Mouse (Mus musculus) MEL (cell line): Measurements from ENCODE around the gene Ftcd. TPM values are rescaled to one million over a fixed set of nuclear protein-coding genes. Genes with fewer than 3 reads are reported as not detected.

Experiments
- DNase-seq: peaks from one replicate; pipeline ENCODE4 v3.0.0; 2011; ENCODE audit warnings: low read depth, low spot score
- H3K27ac ChIP-seq: 2 replicates; pipeline ENCODE4 v1.5.1; 2012; ENCODE audit warnings: low read depth, mild to moderate bottlenecking, control low read depth, low read length, moderate library complexity; ENCODE audit not compliant: control insufficient read depth
- H3K27me3 ChIP-seq, 2 experiments: fragments of 150-350 bp in 1 of 2; sonication (generic) in 1 of 2; 2 replicates each; pipeline ENCODE4 v1.6.1; 2012; ENCODE audit warnings: low read length in 2 of 2, mild to moderate bottlenecking in 2 of 2, improper control_type of control experiment in 1 of 2, moderate library complexity in 1 of 2; ENCODE audit not compliant: insufficient read depth in 2 of 2, control insufficient read depth in 1 of 2
- H3K36me3 ChIP-seq, 2 experiments: 2 replicates each; pipeline ENCODE4 v1.6.1; 2012 to 2014; ENCODE audit warnings: low read length in 2 of 2, improper control_type of control experiment in 1 of 2, inconsistent platforms in 1 of 2, mild to moderate bottlenecking in 1 of 2; ENCODE audit not compliant: insufficient read depth in 2 of 2, control insufficient read depth in 1 of 2
- H3K4me1 ChIP-seq, 2 experiments: fragments of 150-350 bp in 1 of 2; sonication (generic) in 1 of 2; 2 replicates each; pipeline ENCODE4 v1.6.1; 2012; ENCODE audit warnings: low read length in 2 of 2, improper control_type of control experiment in 1 of 2, mild to moderate bottlenecking in 1 of 2; ENCODE audit not compliant: insufficient read depth in 2 of 2, control insufficient read depth in 1 of 2
- H3K4me3 ChIP-seq, 2 experiments: fragments of 150-350 bp in 1 of 2; sonication (generic) in 1 of 2; 2 replicates each; pipeline ENCODE4 v1.5.1; 2012; ENCODE audit warnings: low read depth in 2 of 2, low read length in 2 of 2, mild to moderate bottlenecking in 2 of 2, moderate library complexity in 2 of 2, control low read depth in 1 of 2, improper control_type of control experiment in 1 of 2; ENCODE audit not compliant: control insufficient read depth in 1 of 2, insufficient read depth in 1 of 2
- H3K79me2 ChIP-seq: 2 replicates; pipeline ENCODE4 v1.6.1; 2012; ENCODE audit warnings: mild to moderate bottlenecking, low read length, moderate library complexity; ENCODE audit not compliant: control insufficient read depth, poor library complexity, insufficient read depth
- H3K9ac ChIP-seq: 2 replicates; pipeline ENCODE4 v1.6.1; 2012; ENCODE audit warnings: low read depth, mild to moderate bottlenecking, control low read depth, low read length, moderate library complexity; ENCODE audit not compliant: control insufficient read depth, poor library complexity, severe bottlenecking
- H3K9me3 ChIP-seq: fragments of 150-350 bp; sonication (generic); replicated peaks from 2 replicates; pipeline ENCODE4 v1.6.1; 2012; ENCODE audit warnings: mild to moderate bottlenecking, low read length, improper control_type of control experiment, moderate library complexity; ENCODE audit not compliant: insufficient read depth
- BHLHE40 ChIP-seq: IDR thresholded peaks from 2 replicates; pipeline ENCODE4 v1.6.1; 2012; ENCODE audit warnings: low read depth, mild to moderate bottlenecking, inconsistent platforms, low read length, improper control_type of control experiment, borderline replicate concordance
- CHD1 ChIP-seq: IDR thresholded peaks from 2 replicates; pipeline ENCODE4 v1.6.1; 2012; ENCODE audit warnings: low read depth, mild to moderate bottlenecking, inconsistent platforms, low read length, improper control_type of control experiment
- CHD2 ChIP-seq: IDR thresholded peaks from 2 replicates; pipeline ENCODE4 v1.6.1; 2011; ENCODE audit warnings: low read length, improper control_type of control experiment
- CTCF ChIP-seq, 3 experiments: IDR thresholded peaks in 2 of 3; conservative IDR thresholded peaks in 1 of 3; 2 replicates each; pipeline ENCODE4 v1.5.1; 2011 to 2012; ENCODE audit warnings: low read length in 3 of 3, low read depth in 2 of 3, mild to moderate bottlenecking in 2 of 3, improper control_type of control experiment in 1 of 3, inconsistent platforms in 1 of 3, mixed read lengths in 1 of 3, moderate library complexity in 1 of 3; ENCODE audit not compliant: control insufficient read depth in 1 of 3, insufficient read depth in 1 of 3, poor library complexity in 1 of 3, severe bottlenecking in 1 of 3
- E2F4 ChIP-seq: IDR thresholded peaks from 2 replicates; pipeline ENCODE4 v1.6.1; 2011; ENCODE audit warnings: low read depth, low read length, improper control_type of control experiment, borderline replicate concordance
- ELF1 ChIP-seq: IDR thresholded peaks from 2 replicates; pipeline ENCODE4 v1.6.1; 2014; ENCODE audit warnings: low read depth, mild to moderate bottlenecking, inconsistent platforms, low read length, improper control_type of control experiment, moderate library complexity
- EP300 ChIP-seq, 2 experiments: IDR thresholded peaks; 2 replicates each; pipeline ENCODE4 v1.6.1; 2011; ENCODE audit warnings: improper control_type of control experiment in 2 of 2, low read length in 2 of 2, low read depth in 1 of 2, mild to moderate bottlenecking in 1 of 2
- ETS1 ChIP-seq: IDR thresholded peaks from 2 replicates; pipeline ENCODE4 v1.6.1; 2012; ENCODE audit warnings: low read depth, mild to moderate bottlenecking, inconsistent platforms, low read length, improper control_type of control experiment, moderate library complexity
- GABPA ChIP-seq: IDR thresholded peaks from 2 replicates; pipeline ENCODE4 v1.6.1; 2012; ENCODE audit warnings: low read depth, mild to moderate bottlenecking, inconsistent platforms, low read length, improper control_type of control experiment, moderate library complexity
- GATA1 ChIP-seq: IDR thresholded peaks from 2 replicates; pipeline ENCODE4 v1.6.1; 2011; ENCODE audit warnings: low read depth, low read length, improper control_type of control experiment
- HCFC1 ChIP-seq: IDR thresholded peaks from 2 replicates; pipeline ENCODE4 v1.6.1; 2012; ENCODE audit warnings: low read depth, mild to moderate bottlenecking, inconsistent platforms, low read length, improper control_type of control experiment, moderate library complexity
- JUND ChIP-seq: IDR thresholded peaks from 2 replicates; pipeline ENCODE4 v1.6.1; 2011; ENCODE audit warnings: low read depth, mild to moderate bottlenecking, improper control_type of control experiment, low read length
- KAT2A ChIP-seq: conservative IDR thresholded peaks from 2 replicates; pipeline ENCODE4 v1.6.1; 2012; ENCODE audit warnings: low read depth, low read length, improper control_type of control experiment, inconsistent platforms
- MAFK ChIP-seq: IDR thresholded peaks from 2 replicates; pipeline ENCODE4 v1.6.1; 2011; ENCODE audit warnings: low read depth, mild to moderate bottlenecking, low read length, improper control_type of control experiment, borderline replicate concordance
- MAX ChIP-seq: IDR thresholded peaks from 2 replicates; pipeline ENCODE4 v1.6.1; 2011; ENCODE audit warnings: low read length, improper control_type of control experiment
- MAZ ChIP-seq: IDR thresholded peaks from 2 replicates; pipeline ENCODE4 v1.6.1; 2012; ENCODE audit warnings: low read depth, mild to moderate bottlenecking, inconsistent platforms, low read length, improper control_type of control experiment
- MEF2A ChIP-seq: IDR thresholded peaks from 2 replicates; pipeline ENCODE4 v1.6.1; 2014; ENCODE audit warnings: low read depth, mild to moderate bottlenecking, inconsistent platforms, low read length, improper control_type of control experiment; ENCODE audit not compliant: poor library complexity, insufficient replicate concordance, severe bottlenecking; ENCODE audit errors: extremely low read depth
- MXI1 ChIP-seq: IDR thresholded peaks from 2 replicates; pipeline ENCODE4 v1.6.1; 2011; ENCODE audit warnings: mild to moderate bottlenecking, low read depth, low read length, improper control_type of control experiment
- MYB ChIP-seq: IDR thresholded peaks from 2 replicates; pipeline ENCODE4 v1.6.1; 2011; ENCODE audit warnings: mild to moderate bottlenecking, low read depth, low read length, improper control_type of control experiment
- NELFE ChIP-seq: IDR thresholded peaks from 2 replicates; pipeline ENCODE4 v1.6.1; 2011; ENCODE audit warnings: low read depth, low read length, improper control_type of control experiment
- NRF1 ChIP-seq: IDR thresholded peaks from 2 replicates; pipeline ENCODE4 v1.6.1; 2014; ENCODE audit warnings: low read depth, mild to moderate bottlenecking, inconsistent platforms, low read length, improper control_type of control experiment, moderate library complexity; ENCODE audit not compliant: poor library complexity, insufficient read depth, severe bottlenecking
- POLR2A ChIP-seq, 2 experiments: IDR thresholded peaks; 2 replicates each; pipeline ENCODE4 v1.6.1; 2011 to 2012; ENCODE audit warnings: low read length in 2 of 2, mild to moderate bottlenecking in 2 of 2, control low read depth in 1 of 2, improper control_type of control experiment in 1 of 2, low read depth in 1 of 2, moderate library complexity in 1 of 2; ENCODE audit not compliant: control insufficient read depth in 1 of 2, insufficient read depth in 1 of 2, poor library complexity in 1 of 2
- POLR2AphosphoS2 ChIP-seq: IDR thresholded peaks from 2 replicates; pipeline ENCODE4 v1.6.1; 2011; ENCODE audit warnings: low read length, improper control_type of control experiment
- RAD21 ChIP-seq: IDR thresholded peaks from 2 replicates; pipeline ENCODE4 v1.6.1; 2011; ENCODE audit warnings: mild to moderate bottlenecking, low read depth, low read length, improper control_type of control experiment
- RCOR1 ChIP-seq: IDR thresholded peaks from 2 replicates; pipeline ENCODE4 v1.6.1; 2012; ENCODE audit warnings: low read depth, mild to moderate bottlenecking, inconsistent platforms, low read length, improper control_type of control experiment
- SIN3A ChIP-seq: IDR thresholded peaks from 2 replicates; pipeline ENCODE4 v1.6.1; 2012; ENCODE audit warnings: low read length, improper control_type of control experiment, inconsistent platforms
- SMC3 ChIP-seq: IDR thresholded peaks from 2 replicates; pipeline ENCODE4 v1.6.1; 2011; ENCODE audit warnings: low read depth, low read length, improper control_type of control experiment
- TAL1 ChIP-seq: IDR thresholded peaks from 2 replicates; pipeline ENCODE4 v1.6.1; 2012; ENCODE audit warnings: mild to moderate bottlenecking, inconsistent platforms, low read length, moderate library complexity, mixed read lengths
- TBP ChIP-seq: IDR thresholded peaks from 2 replicates; pipeline ENCODE4 v1.8.0; 2011; ENCODE audit warnings: low read depth, low read length, improper control_type of control experiment
- TCF12 ChIP-seq: IDR thresholded peaks from 2 replicates; pipeline ENCODE4 v1.6.1; 2014; ENCODE audit warnings: low read depth, mild to moderate bottlenecking, inconsistent platforms, low read length, improper control_type of control experiment, moderate library complexity
- UBTF ChIP-seq: IDR thresholded peaks from 2 replicates; pipeline ENCODE4 v1.6.1; 2012; ENCODE audit warnings: low read depth, mild to moderate bottlenecking, inconsistent platforms, low read length, improper control_type of control experiment, moderate library complexity, borderline replicate concordance; ENCODE audit not compliant: insufficient read depth
- USF1 ChIP-seq: IDR thresholded peaks from 2 replicates; pipeline ENCODE4 v1.6.1; 2014; ENCODE audit warnings: low read depth, mild to moderate bottlenecking, inconsistent platforms, low read length, improper control_type of control experiment, moderate library complexity
- USF2 ChIP-seq, 2 experiments: IDR thresholded peaks; 2 replicates each; pipeline ENCODE4 v1.6.1; 2011 to 2012; ENCODE audit warnings: improper control_type of control experiment in 2 of 2, low read length in 2 of 2, borderline replicate concordance in 1 of 2, inconsistent platforms in 1 of 2, low read depth in 1 of 2, mild to moderate bottlenecking in 1 of 2; ENCODE audit not compliant: insufficient read depth in 1 of 2
- ZC3H11A ChIP-seq: IDR thresholded peaks from 2 replicates; pipeline ENCODE4 v1.6.1; 2012; ENCODE audit warnings: low read depth, mild to moderate bottlenecking, inconsistent platforms, low read length, improper control_type of control experiment
- ZKSCAN1 ChIP-seq: IDR thresholded peaks from 2 replicates; pipeline ENCODE4 v1.6.1; 2012; ENCODE audit warnings: low read depth, mild to moderate bottlenecking, inconsistent platforms, low read length, improper control_type of control experiment, moderate library complexity
- ZMIZ1 ChIP-seq: IDR thresholded peaks from 2 replicates; pipeline ENCODE4 v1.6.1; 2012; ENCODE audit warnings: low read depth, mild to moderate bottlenecking, inconsistent platforms, low read length, improper control_type of control experiment, moderate library complexity
- ZNF384 ChIP-seq: IDR thresholded peaks from 2 replicates; pipeline ENCODE4 v1.6.1; 2012; ENCODE audit warnings: low read depth, mild to moderate bottlenecking, inconsistent platforms, low read length, improper control_type of control experiment
- polyA plus RNA-seq, 2 experiments: library from polyadenylated mRNA; stranded (reverse) in 1 of 2; unstranded in 1 of 2; fragments of >175 nt in 1 of 2; fragments of >200 nt in 1 of 2; gene quantifications; 2 replicates each; pipeline versions ENCODE4 v1.2.1 to v1.2.4; 2012; ENCODE audit warnings: low replicate concordance in 2 of 2, low read depth in 1 of 2; ENCODE audit not compliant: insufficient read length in 2 of 2, insufficient read depth in 1 of 2, missing spikeins in 1 of 2
- total RNA-seq: library from RNA; depleted of rRNA; stranded (reverse); fragments of 300-350 nt; gene quantifications from 2 replicates; pipeline ENCODE4 v1.2.3, GENCODE M21; 2012

The Ftcd gene
- total and polyA plus RNA-seq, 3 experiments: not detected

- H3K4me3 ChIP-seq: peak within 1 kb of the TSS; percentile 71 to 95
- no peak within 1 kb of the TSS for H3K27ac ChIP-seq
- peaks cover 4 to 5% of the 10 kb centered on the region in 2 experiments for H3K4me1 ChIP-seq
- peak; percentile 98 for DNase-seq
- peak within 1 kb of the TSS; percentile 51 for H3K9ac ChIP-seq
- no peaks in the 10 kb centered on the region; a peak in 2 of 4 replicates for H3K36me3 ChIP-seq
- H3K27me3 ChIP-seq: no peaks in the 10 kb centered on the region
- H3K9me3 ChIP-seq: no peaks in the 10 kb centered on the region
- peaks cover 4% of the 10 kb centered on the region for H3K79me2 ChIP-seq
- TF ChIP-seq BHLHE40 (peak; percentile 86), ZMIZ1 (0 out of 2 replicates have a peak, but pooled peaks have one; percentile 19), CHD1 (no peak), JUND (no peak), RAD21 (no peak), ZC3H11A (no peak), USF2 (IDR thresholded peaks at IDR 0.05; ENCODE audit: borderline replicate concordance in 1 of 2, insufficient read depth in 1 of 2, low read depth in 1 of 2, low read length in 2 of 2) (no peak), HCFC1 (peak; percentile 80), RCOR1 (no peak), ZNF384 (no peak), TCF12 (peak; percentile 65), MXI1 (peak; percentile 96), EP300 (IDR thresholded peaks at IDR 0.05; ENCODE audit: low read depth in 1 of 2, low read length in 2 of 2) (no peak), GATA1 (no peak), UBTF (no peak), TBP (peak; percentile 60; the same call in 1 of the 2 replicates), MAFK (no peak), TAL1 (no peak), MAZ (peak; percentile 55; the same call in 1 of the 2 replicates), MEF2A (no peak), SMC3 (no peak), GABPA (no peak), POLR2AphosphoS2 (peak; percentile 43; the same call in 1 of the 2 replicates), POLR2A (IDR thresholded peaks at IDR 0.05; ENCODE audit: control insufficient read depth in 1 of 2, insufficient read depth in 1 of 2, low read depth in 1 of 2, low read length in 2 of 2, poor library complexity in 1 of 2) (peak; percentile 65 to 81; a peak in 3 of 4 replicates), MYB (no peak), ETS1 (no peak; the same call in 1 of the 2 replicates), NRF1 (peak; percentile 100; the same call in 1 of the 2 replicates), ZKSCAN1 (no peak), CTCF (IDR thresholded peaks at IDR 0.05 in 2 of 3, conservative IDR thresholded peaks at IDR 0.05 in 1 of 3; ENCODE audit: control insufficient read depth in 1 of 3, insufficient read depth in 1 of 3, low read depth in 2 of 3, low read length in 3 of 3, poor library complexity in 1 of 3, severe bottlenecking in 1 of 3) (no peak), CHD2 (peak; percentile 32; the same call in 1 of the 2 replicates), E2F4 (no peak), SIN3A (peak; percentile 89), ELF1 (peak; percentile 82), USF1 (peak; percentile 77), MAX (no peak; the same call in 1 of the 2 replicates), NELFE (peak; percentile 81), KAT2A (no peak; the same call in 1 of the 2 replicates)
Measured at GRCm38 (mm10) chr10:76531375-76531774, 44.1 kb upstream of the Ftcd start, which contains the start of gene Lss. Gene Lss, plus strand, starts transcription at chr10:76531588.
